ENCODE assay signal across 22 mouse cellular contexts in genomic region chr4:89651779-89652178, GRCm38 (mm10). TPM values are rescaled to one million over a fixed set of nuclear protein-coding genes. Genes with fewer than 3 reads are reported as not detected.
A peak's percentile ranks its signal among the peaks of the same experiment; 100 is the strongest.
DNase-seq lines count a peak whose midpoint lies in the region; ATAC-seq and TF ChIP-seq lines count a peak whose summit lies in the region.
"Had no signal": no experiment of that assay in that cellular context is flagged by ENCODE, and none has a peak within 500 bp of the region (broad histone marks: within the 10 kb centered on the region; RNA-seq: fewer than 3 reads in every experiment).

No protein-coding gene starts in this region.

- no peak for DNase-seq in forebrain, embryonic 10.5 days (ENCODE audit: extremely low spot score, low spot score)
- DNase-seq in forebrain, postnatal 0 days, result no peak
- no peak for DNase-seq in testis, postnatal 10 days (ENCODE audit: low spot score)
- DNase-seq in forebrain, embryonic 14.5 days (ENCODE audit: low spot score), result no peak
- DNase-seq in midbrain, postnatal 0 days (ENCODE audit: low spot score), result no peak
- DNase-seq in kidney, postnatal 4 days, result no peak
- DNase-seq: adrenal gland, postnatal 10 days; cerebellum, adult 11 months; cerebellum, adult 8-10 months; cerebellum, postnatal 14 days; gastrocnemius, postnatal 10 days; heart, adult 18-20 months; heart, postnatal 10 days; heart, postnatal 4 days had no signal

- TF ChIP-seq CTCF in forebrain, postnatal 0 days (IDR thresholded peaks at IDR 0.05; ENCODE audit: low read depth), result no peak
- no peak for TF ChIP-seq CTCF in testis, adult 2 months (IDR thresholded peaks at IDR 0.05; ENCODE audit: control insufficient read depth, insufficient read depth, insufficient replicate concordance, low read depth, low read length)
- TF ChIP-seq CTCF in midbrain, postnatal 0 days (IDR thresholded peaks at IDR 0.05), result no peak

- peak overlapping the region; percentile 78 for H3K27ac ChIP-seq in forebrain, embryonic 10.5 days
- H3K27ac ChIP-seq in forebrain, postnatal 0 days (ENCODE audit: low read depth, low read length), result no peak overlapping the region
- 0 out of 2 replicates have a peak overlapping the region, but pooled peaks have one; percentile 8 for H3K27ac ChIP-seq in testis, adult 2 months (ENCODE audit: control insufficient read depth, insufficient read depth, low read depth, low read length)
- H3K27ac ChIP-seq in forebrain, embryonic 14.5 days (ENCODE audit: low read depth, low read length), result peak overlapping the region; percentile 5; the same call in 1 of the 2 replicates
- H3K27ac ChIP-seq in midbrain, postnatal 0 days (ENCODE audit: low read depth, low read length), result no peak overlapping the region
- H3K27ac ChIP-seq: embryonic facial prominence, embryonic 12.5 days; heart, embryonic 10.5 days; hindbrain, embryonic 12.5 days; intestine, embryonic 15.5 days had no signal

- ATAC-seq in forebrain, postnatal 0 days, result no peak; the same call in 1 of the 2 replicates
- ATAC-seq in forebrain, embryonic 14.5 days, result peak; percentile 33; the same call in 1 of the 2 replicates
- no peak for ATAC-seq in midbrain, postnatal 0 days (ENCODE audit: low FRiP score)
- ATAC-seq: intestine, embryonic 15.5 days had no signal

- TF ChIP-seq POLR2A in testis, adult 2 months (IDR thresholded peaks at IDR 0.05; ENCODE audit: control insufficient read depth, low read depth, low read length), result no peak

- H3K4me2 ChIP-seq in forebrain, postnatal 0 days (ENCODE audit: low read depth), result no peak overlapping the region
- H3K4me2 ChIP-seq in forebrain, embryonic 14.5 days (ENCODE audit: low read length), result no peak overlapping the region
- no peak overlapping the region for H3K4me2 ChIP-seq in midbrain, postnatal 0 days (ENCODE audit: low read depth, low read length, poor library complexity, severe bottlenecking)
- H3K4me2 ChIP-seq: embryonic facial prominence, embryonic 12.5 days; hindbrain, embryonic 12.5 days; intestine, embryonic 15.5 days had no signal

- no peaks in the 10 kb centered on the region for H3K27me3 ChIP-seq in forebrain, embryonic 10.5 days (ENCODE audit: poor library complexity, severe bottlenecking)
- no peaks in the 10 kb centered on the region for H3K27me3 ChIP-seq in forebrain, postnatal 0 days (ENCODE audit: insufficient read depth, low read length)
- H3K27me3 ChIP-seq in testis, adult 2 months (ENCODE audit: control insufficient read depth, insufficient read depth, low read length), result no peaks in the 10 kb centered on the region
- no peaks in the 10 kb centered on the region for H3K27me3 ChIP-seq in forebrain, embryonic 14.5 days (replicated peaks; ENCODE audit: control insufficient read depth, insufficient read depth, low read length)
- H3K27me3 ChIP-seq in midbrain, postnatal 0 days (ENCODE audit: insufficient read depth, low read length), result no peaks in the 10 kb centered on the region
- H3K27me3 ChIP-seq: CH12.LX; embryonic facial prominence, embryonic 12.5 days; hindbrain, embryonic 12.5 days; intestine, embryonic 15.5 days had no signal

- no peak overlapping the region for H3K9ac ChIP-seq in forebrain, postnatal 0 days
- H3K9ac ChIP-seq in forebrain, embryonic 14.5 days (ENCODE audit: low read length), result no peak overlapping the region
- H3K9ac ChIP-seq in midbrain, postnatal 0 days (replicated peaks; ENCODE audit: low read length, poor library complexity, severe bottlenecking), result no peak overlapping the region
- H3K9ac ChIP-seq: embryonic facial prominence, embryonic 12.5 days; hindbrain, embryonic 12.5 days; intestine, embryonic 15.5 days had no signal

- peaks cover 54% of the 10 kb centered on the region for H3K4me1 ChIP-seq in forebrain, embryonic 10.5 days
- no peaks in the 10 kb centered on the region for H3K4me1 ChIP-seq in forebrain, postnatal 0 days (ENCODE audit: insufficient read depth)
- peaks cover 6% of the 10 kb centered on the region; the same call in 1 of the 2 replicates for H3K4me1 ChIP-seq in testis, adult 2 months (ENCODE audit: control insufficient read depth, insufficient read depth, low read length)
- H3K4me1 ChIP-seq in forebrain, embryonic 14.5 days (ENCODE audit: control insufficient read depth, insufficient read depth, low read length), result peaks cover 6% of the 10 kb centered on the region; the same call in 1 of the 2 replicates
- H3K4me1 ChIP-seq in midbrain, postnatal 0 days (ENCODE audit: insufficient read depth, low read length), result no peaks in the 10 kb centered on the region
- H3K4me1 ChIP-seq: embryonic facial prominence, embryonic 12.5 days; heart, embryonic 10.5 days; hindbrain, embryonic 12.5 days; intestine, embryonic 15.5 days had no signal

- H3K4me3 ChIP-seq in forebrain, embryonic 10.5 days, result no peak overlapping the region
- no peak overlapping the region for H3K4me3 ChIP-seq in forebrain, postnatal 0 days (ENCODE audit: low read depth, low read length)
- H3K4me3 ChIP-seq in testis, adult 2 months (ENCODE audit: control insufficient read depth, low read depth, low read length), result no peak overlapping the region
- no peak overlapping the region for H3K4me3 ChIP-seq in forebrain, embryonic 14.5 days (ENCODE audit: low read depth, low read length)
- H3K4me3 ChIP-seq in midbrain, postnatal 0 days (ENCODE audit: low read depth, low read length), result no peak overlapping the region
- H3K4me3 ChIP-seq: embryonic facial prominence, embryonic 12.5 days; heart, embryonic 10.5 days; hindbrain, embryonic 12.5 days; intestine, embryonic 15.5 days had no signal

- H3K9me3 ChIP-seq in forebrain, embryonic 10.5 days, result no peaks in the 10 kb centered on the region
- no peaks in the 10 kb centered on the region for H3K9me3 ChIP-seq in forebrain, postnatal 0 days (ENCODE audit: low read length)
- H3K9me3 ChIP-seq in forebrain, embryonic 14.5 days (replicated peaks; ENCODE audit: control insufficient read depth, low read length), result no peaks in the 10 kb centered on the region
- H3K9me3 ChIP-seq in midbrain, postnatal 0 days (ENCODE audit: low read length), result no peaks in the 10 kb centered on the region
- H3K9me3 ChIP-seq: embryonic facial prominence, embryonic 12.5 days; heart, embryonic 10.5 days; hindbrain, embryonic 12.5 days; intestine, embryonic 15.5 days had no signal

- 86% methylated on average over 1 of the region's 1 CpGs for WGBS in forebrain, embryonic 10.5 days
- WGBS in forebrain, postnatal 0 days, result 44% methylated on average over 1 of the region's 1 CpGs
- WGBS in forebrain, embryonic 14.5 days, result 39% methylated on average over 1 of the region's 1 CpGs
- WGBS in midbrain, postnatal 0 days, result 79% methylated on average over 1 of the region's 1 CpGs

- H3K36me3 ChIP-seq in forebrain, embryonic 10.5 days (replicated peaks), result no peaks in the 10 kb centered on the region
- H3K36me3 ChIP-seq in forebrain, postnatal 0 days (ENCODE audit: insufficient read depth), result no peaks in the 10 kb centered on the region
- H3K36me3 ChIP-seq in testis, adult 2 months (ENCODE audit: control insufficient read depth, insufficient read depth, low read length), result no peaks in the 10 kb centered on the region
- no peaks in the 10 kb centered on the region for H3K36me3 ChIP-seq in forebrain, embryonic 14.5 days (ENCODE audit: control insufficient read depth, insufficient read depth, low read length)
- H3K36me3 ChIP-seq in midbrain, postnatal 0 days (ENCODE audit: insufficient read depth, low read length), result no peaks in the 10 kb centered on the region
- H3K36me3 ChIP-seq: embryonic facial prominence, embryonic 12.5 days; heart, embryonic 10.5 days; hindbrain, embryonic 12.5 days; intestine, embryonic 15.5 days had no signal

RNA-seq across cellular contexts. Expression of gene Dmrta1, which starts 27.5 kb away (rescaled TPM):
- polyA plus RNA-seq in forebrain, embryonic 10.5 days (2016; fragmentation: Nextera tagmentation; extraction: Ambion mirVana), result 9.3 and 11.1 TPM in 2 replicates
- total RNA-seq in forebrain, postnatal 0 days (2014; rRNA removed), result 1.3 and 1.5 TPM in 2 replicates
- polyA plus RNA-seq in forebrain, postnatal 0 days (2015; fragmentation: Nextera tagmentation; extraction: Ambion mirVana), result 0.18 and 0.19 TPM in 2 replicates
- polyA plus RNA-seq in testis, adult 2 months (2012; rRNA removed), result 4.4 and 10.0 TPM in 2 replicates
- 0.77 and 0.79 TPM in 2 replicates for polyA plus RNA-seq in forebrain, embryonic 14.5 days (2014; fragmentation: Nextera tagmentation; extraction: Ambion mirVana)
- total RNA-seq in midbrain, postnatal 0 days (2014; rRNA removed), result 0.71 and 4.6 TPM in 2 replicates
- polyA plus RNA-seq in midbrain, postnatal 0 days (2015; fragmentation: Nextera tagmentation; extraction: Ambion mirVana), result 0.22 and 0.35 TPM in 2 replicates
- total RNA-seq: CH12.LX; common myeloid progenitor, adult 5-6 weeks; gastrocnemius, postnatal 4 days; heart, adult 18-20 months; heart, postnatal 10 days had no signal

Comparison
In these comparisons a context has a peak if more than half of its experiments do, and no peak if none do; other contexts are left out.
1. H3K27ac ChIP-seq: peak in forebrain, embryonic 10.5 days (single experiment), testis, adult 2 months (single experiment) and forebrain, embryonic 14.5 days (single experiment); none in forebrain, postnatal 0 days (single experiment) and midbrain, postnatal 0 days (single experiment).